Mouse (Mus musculus): ENCODE data around the gene Slc8a1.

Slc8a1 gene

GRCm38 (mm10) chr17:81554052-81554734 lies 184.0 kb downstream of the Slc8a1 start:
- DNase-seq (ENCODE audit: low spot score): no peak

DNA sequence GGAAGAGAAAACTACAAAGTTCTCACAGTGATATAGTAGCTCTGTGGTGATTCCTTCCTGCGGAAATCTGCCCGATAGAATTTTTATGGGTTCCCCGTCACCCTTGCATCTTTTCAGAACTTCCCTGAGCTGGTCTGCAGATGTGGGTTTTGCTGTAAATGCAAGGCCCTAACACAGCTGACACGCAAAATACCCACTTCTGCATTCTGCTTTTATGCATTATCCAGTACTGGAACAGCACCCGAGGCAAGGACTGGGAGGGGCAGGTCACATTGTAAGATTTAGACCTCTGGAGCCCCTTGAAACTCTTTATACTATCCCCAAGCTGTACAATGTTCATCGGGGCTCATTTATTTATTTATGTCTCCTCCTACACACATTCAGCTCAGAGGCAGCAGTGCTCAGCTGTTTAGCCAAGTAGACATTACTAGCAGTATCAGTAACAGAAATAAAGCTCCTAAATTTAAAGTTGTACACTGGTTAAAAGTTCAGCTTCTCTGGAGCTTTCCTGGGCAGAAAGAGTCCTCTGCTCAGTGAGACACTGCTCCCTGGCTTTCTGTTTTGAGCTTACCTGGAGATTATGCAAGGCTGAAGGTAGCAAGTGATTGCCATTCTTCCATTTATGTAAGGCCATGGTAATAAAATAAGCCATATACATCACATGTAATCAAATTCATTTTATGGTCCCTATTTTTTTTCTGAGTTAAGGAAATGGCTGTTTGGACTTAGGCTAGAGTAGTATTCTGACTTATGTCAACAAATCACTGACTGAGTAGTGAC lies 186.1 kb downstream of the Slc8a1 start:
- DNase-seq (ENCODE audit: low spot score): no peak

GRCm38 (mm10) chr17:81550864-81551263 lies 187.3 kb downstream of the Slc8a1 start:
- DNase-seq (ENCODE audit: low spot score): no peak

DNA sequence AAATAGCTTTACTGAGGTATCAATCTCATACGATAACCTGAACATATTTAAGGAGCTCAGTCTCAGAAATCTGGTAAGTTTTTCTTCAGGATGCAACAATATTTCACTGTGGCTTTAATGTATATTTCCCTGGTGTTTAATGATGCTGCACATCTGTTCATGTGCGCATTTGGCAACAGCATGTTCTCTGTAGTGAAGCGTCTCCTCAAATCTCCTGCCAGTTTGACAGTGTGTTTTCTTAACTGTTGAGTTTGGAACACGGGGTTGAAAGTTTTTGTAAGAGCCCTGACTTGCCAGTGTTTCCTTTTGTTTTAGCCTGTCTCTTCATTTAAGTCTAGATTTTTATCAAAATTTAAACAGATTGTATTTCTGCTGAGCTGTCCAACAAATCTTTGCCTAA lies 190.2 kb downstream of the Slc8a1 start:
- DNase-seq (ENCODE audit: low spot score): no peak

DNA sequence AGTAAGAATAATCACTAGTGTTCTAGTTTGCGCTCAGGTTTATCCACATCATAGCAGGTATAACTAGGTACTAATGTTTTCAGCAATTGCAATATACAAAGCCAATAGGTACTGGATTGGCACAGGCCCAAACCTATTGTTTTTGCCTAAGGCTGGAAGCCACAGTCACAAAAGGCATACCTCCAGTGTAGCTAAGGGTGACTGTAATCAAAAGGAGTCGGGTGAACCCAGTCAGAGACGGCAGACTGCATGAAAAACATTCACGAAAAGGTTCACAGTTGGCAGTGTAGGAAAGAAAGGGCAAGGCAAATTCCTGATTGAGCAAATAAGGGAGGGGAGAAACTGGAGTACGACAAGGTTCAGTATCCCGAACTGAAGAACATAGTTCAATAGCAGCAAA lies 191.7 kb downstream of the Slc8a1 start:
- DNase-seq (ENCODE audit: low spot score): no peak

- no peak for DNase-seq (ENCODE audit: low spot score)
Observed at GRCm38 (mm10) chr17:81546012-81546411, 192.2 kb downstream of the Slc8a1 start.

DNA sequence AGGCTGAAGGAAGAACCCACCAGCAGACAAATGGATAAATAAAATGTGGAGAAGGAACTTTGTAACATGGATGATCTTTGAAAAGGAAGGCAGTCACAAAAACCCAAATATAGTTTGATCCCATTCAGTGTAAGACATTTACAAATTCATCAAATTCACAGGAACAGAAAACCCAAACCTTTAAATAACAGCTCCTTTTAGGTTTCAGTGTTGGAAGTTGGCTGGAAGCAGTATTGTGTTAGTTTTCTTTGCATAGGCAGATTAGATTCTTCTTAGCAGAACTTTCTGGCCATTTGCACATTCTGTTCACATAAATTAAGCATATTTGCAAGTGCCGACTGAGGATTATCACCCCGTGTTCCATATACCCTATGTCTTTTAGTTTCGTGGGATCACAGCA lies 193.3 kb downstream of the Slc8a1 start:
- DNase-seq (ENCODE audit: low spot score): no peak

DNA sequence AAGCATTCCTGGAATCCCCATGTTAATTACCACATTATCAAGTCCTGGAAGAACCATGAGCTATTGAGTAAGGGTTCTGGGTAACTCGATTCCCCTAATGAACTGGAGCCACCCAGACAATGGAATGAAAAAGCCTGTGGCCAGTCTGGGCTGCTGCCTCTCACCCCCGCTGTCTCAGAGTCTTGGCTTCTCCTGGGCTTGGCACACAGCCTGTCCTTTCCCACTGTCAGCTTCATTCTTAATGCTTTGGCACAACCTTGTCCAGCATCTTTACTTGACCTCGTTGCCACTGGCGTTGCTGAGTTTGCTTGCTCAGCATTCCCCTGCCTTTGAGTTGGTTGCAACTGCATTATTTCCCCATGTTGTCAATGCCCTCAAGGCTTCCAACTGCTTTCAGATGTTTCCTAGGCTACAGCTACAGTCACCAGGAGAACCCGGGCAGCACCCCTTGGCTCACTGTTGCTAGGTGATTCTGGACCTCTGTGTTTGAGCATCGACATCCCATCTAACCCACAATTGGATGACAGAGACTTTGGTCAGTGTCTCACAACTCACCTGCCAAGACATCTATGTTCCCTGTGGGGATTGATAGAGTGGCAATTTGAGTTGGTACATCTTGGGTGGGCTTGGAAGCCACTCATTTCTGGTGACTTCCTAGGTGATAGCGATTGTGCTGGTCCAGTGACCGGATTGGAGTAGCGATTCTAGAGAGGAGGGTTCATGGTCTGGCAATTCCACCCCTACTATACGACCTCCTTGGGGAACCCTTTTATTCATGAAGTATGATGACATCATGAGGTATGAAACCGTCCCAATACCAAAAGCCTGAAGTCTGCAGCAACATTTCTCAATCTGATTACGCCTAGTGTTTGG lies 195.6 kb downstream of the Slc8a1 start:
- no peak for DNase-seq (ENCODE audit: low spot score)

DNA sequence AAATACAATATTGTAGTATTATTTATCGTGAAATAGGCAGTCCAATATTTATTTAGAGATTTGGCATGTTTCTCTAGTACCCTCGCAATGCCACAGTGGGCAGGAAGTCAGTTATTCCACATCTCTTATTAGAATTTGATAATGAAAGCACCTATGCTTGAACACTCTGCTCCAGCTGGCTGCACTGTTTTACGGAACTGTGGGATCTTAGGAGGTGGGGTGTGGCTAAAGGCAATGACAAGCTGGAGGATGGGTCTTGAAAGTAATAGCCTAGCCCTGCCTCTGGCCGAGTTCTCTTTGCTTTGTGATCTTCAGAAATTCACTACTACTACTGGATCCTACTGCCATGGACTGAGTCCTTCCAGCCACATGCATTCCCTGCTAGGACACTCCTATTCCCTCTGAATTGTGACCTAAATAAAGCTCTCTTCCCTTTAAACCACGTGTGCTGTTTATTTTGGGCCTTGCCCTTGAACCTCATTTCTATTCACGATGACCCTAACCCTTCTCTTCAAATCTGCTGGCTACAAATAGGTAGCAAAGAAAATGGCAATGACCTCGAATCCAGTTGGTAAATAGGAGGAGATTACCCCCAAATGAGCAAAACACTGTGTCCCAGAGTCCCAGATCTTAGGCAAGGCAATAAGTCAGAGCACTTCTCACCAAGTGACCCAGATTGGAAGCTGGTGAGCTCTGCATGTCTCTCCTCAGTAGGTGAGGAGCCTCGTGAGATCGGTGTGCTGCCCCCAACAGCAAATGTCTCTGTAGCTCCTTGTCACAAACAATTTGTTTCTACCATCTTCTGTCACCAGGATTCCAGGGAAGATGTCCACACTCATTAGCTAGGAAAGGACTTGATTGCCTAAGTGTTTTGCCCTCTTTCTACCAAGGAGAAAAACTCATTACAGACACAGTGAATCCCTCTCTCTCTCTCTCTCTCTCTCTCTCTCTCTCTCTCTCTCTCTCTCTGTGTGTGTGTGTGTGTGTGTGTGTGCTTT lies 199.7 kb downstream of the Slc8a1 start:
- no peak for DNase-seq (ENCODE audit: low spot score)

- DNase-seq (ENCODE audit: low spot score): no peak
Observed at GRCm38 (mm10) chr17:81536093-81536492, 202.1 kb downstream of the Slc8a1 start.

DNA sequence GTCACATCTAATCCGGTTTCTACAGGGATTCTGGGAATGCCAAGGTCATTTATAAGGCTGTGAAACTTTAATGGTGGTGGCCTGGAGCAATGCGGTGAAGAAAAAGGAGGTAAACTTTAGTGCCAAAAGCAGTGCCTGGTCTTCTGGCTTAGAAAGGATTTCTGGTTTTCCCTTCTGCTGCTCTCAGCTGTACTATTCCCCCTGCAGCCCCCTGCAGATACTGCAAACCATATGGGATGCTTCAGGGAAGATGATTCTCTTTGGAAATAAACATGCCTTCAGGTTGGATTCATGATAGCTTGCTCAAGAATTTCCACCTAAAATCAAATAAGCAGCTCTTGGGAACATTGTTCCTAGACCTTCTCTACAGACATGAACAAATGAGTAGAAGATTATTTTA lies 208.3 kb downstream of the Slc8a1 start:
- DNase-seq (ENCODE audit: low spot score): no peak

- DNase-seq (ENCODE audit: low spot score): no peak
Observed at GRCm38 (mm10) chr17:81528940-81529339, 209.2 kb downstream of the Slc8a1 start.

- DNase-seq (ENCODE audit: low spot score): no peak
Observed at GRCm38 (mm10) chr17:81526463-81526862, 211.7 kb downstream of the Slc8a1 start.

GRCm38 (mm10) chr17:81524826-81525225 lies 213.4 kb downstream of the Slc8a1 start:
- peak; percentile 8 for DNase-seq (ENCODE audit: low spot score)

GRCm38 (mm10) chr17:81523943-81524342 lies 214.2 kb downstream of the Slc8a1 start:
- no peak for DNase-seq (ENCODE audit: low spot score)

- DNase-seq (ENCODE audit: low spot score): no peak
Observed at GRCm38 (mm10) chr17:81518316-81519025, 219.7 kb downstream of the Slc8a1 start.

DNA sequence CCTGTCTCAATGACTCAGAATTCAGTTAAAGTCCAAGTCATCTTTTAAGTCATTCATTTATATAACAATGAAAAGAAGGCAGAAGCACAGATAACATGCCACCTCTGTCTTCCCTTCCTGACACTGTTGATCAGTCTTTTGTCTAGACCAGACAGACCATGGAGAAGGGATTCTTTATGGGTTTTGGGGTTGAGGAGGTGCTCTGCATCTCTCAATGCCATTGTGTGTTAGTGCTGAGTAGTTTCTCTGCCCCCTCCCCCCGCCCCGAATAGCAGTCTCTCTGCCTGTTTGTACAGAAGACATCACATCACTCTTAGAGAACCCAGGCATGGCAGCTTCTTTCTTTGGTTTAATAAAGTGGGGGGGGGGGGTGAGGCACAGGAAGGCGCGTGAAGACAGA lies 222.0 kb downstream of the Slc8a1 start:
- DNase-seq (ENCODE audit: low spot score): peak; percentile 36

DNA sequence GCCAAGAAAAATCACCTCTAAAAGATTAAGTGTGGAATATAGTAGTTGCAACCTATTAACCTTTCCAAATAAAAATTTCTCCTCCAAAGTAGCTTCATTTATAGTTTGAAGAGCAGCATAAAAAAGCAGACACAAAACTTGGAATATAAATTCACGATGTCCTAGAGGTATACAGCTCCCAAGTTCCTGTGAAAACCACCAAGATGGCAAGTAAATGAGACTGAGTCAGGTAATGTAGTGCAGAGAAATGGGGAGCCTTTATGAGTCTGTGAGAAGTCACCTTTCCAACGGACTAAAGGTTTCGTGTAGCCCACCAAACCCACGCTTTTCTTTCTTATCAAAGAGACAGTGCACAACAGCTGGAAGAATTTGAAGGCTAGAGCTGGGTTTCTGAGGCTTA lies 224.2 kb downstream of the Slc8a1 start:
- no peak for DNase-seq (ENCODE audit: low spot score)

DNA sequence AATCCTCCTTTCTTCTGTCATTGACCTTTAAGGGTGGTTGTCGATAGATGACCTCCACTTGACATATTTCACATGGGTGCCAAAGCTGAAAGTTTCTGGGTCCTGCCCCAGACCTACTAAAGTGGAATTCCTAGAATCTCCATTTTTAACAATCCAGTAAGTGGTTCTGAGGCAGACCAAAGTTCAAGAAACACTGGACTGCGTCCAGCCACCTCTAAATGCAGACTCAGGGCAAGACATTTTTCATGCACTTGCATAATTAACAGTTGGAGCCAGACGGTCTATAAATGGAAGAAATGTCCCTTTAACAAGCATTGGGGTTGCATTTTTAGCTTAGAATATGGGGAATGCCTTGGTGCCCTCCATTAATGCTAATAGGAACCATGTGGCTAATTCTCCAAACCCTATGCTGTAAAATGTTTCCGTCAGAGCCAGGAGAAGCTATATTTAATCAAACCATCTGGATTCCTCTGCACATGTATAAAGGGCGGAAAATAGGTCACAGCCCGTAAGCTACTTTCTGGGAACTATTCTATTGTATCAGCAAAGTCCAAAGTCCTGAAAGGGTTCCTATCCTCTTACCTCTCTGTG lies 224.7 kb downstream of the Slc8a1 start:
- DNase-seq (ENCODE audit: low spot score): peak; percentile 24

GRCm38 (mm10) chr17:81505162-81505685 lies 233.0 kb downstream of the Slc8a1 start:
- DNase-seq (ENCODE audit: low spot score): no peak
